11 mouse cellular contexts compared by ENCODE assay signal in genomic region chr4:124633281-124633680, GRCm38 (mm10). TPM values are rescaled to one million over a fixed set of nuclear protein-coding genes. Genes with fewer than 3 reads are reported as not detected.
A peak's percentile ranks its signal among the peaks of the same experiment; 100 is the strongest.
DNase-seq lines count a peak whose midpoint lies in the region; TF ChIP-seq lines count a peak whose summit lies in the region.
"Had no signal": no experiment of that assay in that cellular context is flagged by ENCODE, and none has a peak within 500 bp of the region (broad histone marks: within the 10 kb centered on the region; RNA-seq: fewer than 3 reads in every experiment).

No protein-coding gene starts in this region.

- TF ChIP-seq POLR2A in thymus, adult 2 months (IDR thresholded peaks at IDR 0.05; ENCODE audit: control insufficient read depth, extremely low read depth, insufficient read depth, low read length, poor library complexity), result no peak

- WGBS in thymus, adult 2 months, result 7% methylated on average over 9 of the region's 9 CpGs

- H3K27me3 ChIP-seq in thymus, adult 2 months (ENCODE audit: control insufficient read depth, insufficient read depth, low read length), result no peaks in the 10 kb centered on the region

- peak; percentile 9 to 47 for DNase-seq in heart, adult 18-20 months
- DNase-seq in heart, adult 11 months, result no peak
- peak; percentile 5 for DNase-seq in thymus, adult 2 months
- DNase-seq in thymus, postnatal 25 days, result no peak
- peak; percentile 78 for DNase-seq in heart, postnatal 4 days
- peak; percentile 81 for DNase-seq in testis, postnatal 10 days (ENCODE audit: low spot score)
- no peak for DNase-seq in MN1 (ENCODE audit: low spot score)
- DNase-seq in layer of hippocampus, adult 8-10 months (ENCODE audit: low spot score in 2 of 2), result no peak
- DNase-seq: cerebellum, postnatal 14 days had no signal

- no peak overlapping the region for H3K4me3 ChIP-seq in thymus, adult 2 months (ENCODE audit: control insufficient read depth, insufficient read depth, low read length)
- H3K4me3 ChIP-seq: layer of hippocampus, adult 2 months had no signal

- H3K4me1 ChIP-seq in thymus, adult 2 months (replicated peaks; ENCODE audit: control insufficient read depth, insufficient read depth, low read length), result no peaks in the 10 kb centered on the region

- H3K36me3 ChIP-seq in thymus, adult 2 months (ENCODE audit: control insufficient read depth, insufficient read depth, low read length), result no peaks in the 10 kb centered on the region

- H3K27ac ChIP-seq in thymus, adult 2 months (ENCODE audit: control insufficient read depth, insufficient read depth, low read length), result no peak overlapping the region
- H3K27ac ChIP-seq: layer of hippocampus, adult 2 months had no signal

- no peak for TF ChIP-seq CTCF in thymus, adult 2 months (IDR thresholded peaks at IDR 0.05; ENCODE audit: borderline replicate concordance, control insufficient read depth, extremely low read depth, insufficient read depth, low read length, poor library complexity)

RNA-seq across cellular contexts. Expression of gene 3100002H09Rik, which starts 22.7 kb away (rescaled TPM):
- not detected for total RNA-seq in heart, adult 18-20 months (2021)
- not detected in 2 replicates for polyA plus RNA-seq in thymus, adult 2 months (2012; rRNA removed)
- total RNA-seq in heart, postnatal 4 days (2021), result not detected
- 1 to 10 TPM in 2 of 4 experiments, under 1 TPM in 2; 0.80 to 2.4 (median 1.1) TPM for total RNA-seq in layer of hippocampus, adult 8-10 months (2022)
- total RNA-seq: neutrophil, adult 5-6 weeks had no signal

RNA-seq across cellular contexts. Expression of gene Pou3f1, which starts 23.3 kb away (rescaled TPM):
- under 1 TPM; 0.15 to 0.33 TPM for total RNA-seq in heart, adult 18-20 months (2021)
- 0.38 and 0.46 TPM in 2 replicates for polyA plus RNA-seq in thymus, adult 2 months (2012; rRNA removed)
- total RNA-seq in heart, postnatal 4 days (2021), result under 1 TPM; 0.16 to 0.24 TPM
- total RNA-seq in layer of hippocampus, adult 8-10 months (2022), result 10 to 100 TPM; 39.6 to 42.8 (median 40.0) TPM
- total RNA-seq: neutrophil, adult 5-6 weeks had no signal

Comparison
In these comparisons a context has a peak if more than half of its experiments do, and no peak if none do; other contexts are left out.
1. DNase-seq: peak in heart, adult 18-20 months (2 of 2), thymus, adult 2 months (single experiment), heart, postnatal 4 days (single experiment) and testis, postnatal 10 days (single experiment); none in heart, adult 11 months (single experiment), thymus, postnatal 25 days (single experiment), MN1 (single experiment) and layer of hippocampus, adult 8-10 months (0 of 2).
2. RNA of gene Pou3f1, which starts 23.3 kb away (total RNA-seq): 39.6 to 42.8 TPM in layer of hippocampus, adult 8-10 months; 0.15 to 0.33 TPM in heart, adult 18-20 months and 0.16 to 0.24 TPM in heart, postnatal 4 days; every median in the first group is over 10 times any median in the second.